Mouse (Mus musculus) adrenal gland, adult 2 months (tissue): ENCODE data around the gene Slitrk6. TPM values are rescaled to one million over a fixed set of nuclear protein-coding genes. Genes with fewer than 3 reads are reported as not detected.

Experiments
- DNase-seq: peaks from one replicate; pipeline ENCODE4 v3.0.0; 2021
- long read RNA-seq: library from polyadenylated mRNA; stranded (forward); transcript quantifications from one replicate; pipeline ENCODE4 v2.0.0, GENCODE M21; 2021
- polyA plus RNA-seq: library from polyadenylated mRNA; depleted of rRNA; stranded (reverse); fragments of >200 nt; gene quantifications from 2 replicates; pipeline ENCODE4 v1.2.3, GENCODE M21; 2012; rRNA removed
- total RNA-seq, 2 experiments: library from RNA; stranded (reverse); gene quantifications; 2 replicates each; pipeline ENCODE4 v1.2.3; 2021

Slitrk6 gene
- total RNA-seq: under 1 TPM; 0.17 to 0.41 TPM
- polyA plus RNA-seq: 0.03 TPM in 1 of 2 replicates, not detected in the other
- long read RNA-seq: 0 reads

- no peak for DNase-seq
Measured at GRCm38 (mm10) chr14:110754484-110755307, at the start of gene Slitrk6. Gene Slitrk6, minus strand, starts transcription at chr14:110755149.

- DNase-seq: no peak
Measured at GRCm38 (mm10) chr14:110777546-110777945, 22.6 kb upstream of the Slitrk6 start.

- DNase-seq: no peak
Measured at GRCm38 (mm10) chr14:110770694-110771093, 15.7 kb upstream of the Slitrk6 start.

- no peak for DNase-seq
Measured at GRCm38 (mm10) chr14:110762588-110763220, 7.8 kb upstream of the Slitrk6 start.

GRCm38 (mm10) chr14:110760909-110761308 lies 6.0 kb upstream of the Slitrk6 start:
- no peak for DNase-seq

GRCm38 (mm10) chr14:110755308-110755650 lies 330 bp upstream of the Slitrk6 start:
- no peak for DNase-seq

- no peak for DNase-seq
Measured at GRCm38 (mm10) chr14:110739861-110740260, 15.1 kb downstream of the Slitrk6 start.

- no peak for DNase-seq
Measured at GRCm38 (mm10) chr14:110739368-110739767, 15.6 kb downstream of the Slitrk6 start.

- no peak for DNase-seq
Measured at GRCm38 (mm10) chr14:110728344-110728910, 26.5 kb downstream of the Slitrk6 start.

GRCm38 (mm10) chr14:110724026-110724576 lies 30.8 kb downstream of the Slitrk6 start:
- no peak for DNase-seq
